Mouse (Mus musculus): ENCODE data around the gene Olfr157.
A peak's percentile ranks its signal among the peaks of the same experiment; 100 is the strongest.

Olfr157 gene

DNA sequence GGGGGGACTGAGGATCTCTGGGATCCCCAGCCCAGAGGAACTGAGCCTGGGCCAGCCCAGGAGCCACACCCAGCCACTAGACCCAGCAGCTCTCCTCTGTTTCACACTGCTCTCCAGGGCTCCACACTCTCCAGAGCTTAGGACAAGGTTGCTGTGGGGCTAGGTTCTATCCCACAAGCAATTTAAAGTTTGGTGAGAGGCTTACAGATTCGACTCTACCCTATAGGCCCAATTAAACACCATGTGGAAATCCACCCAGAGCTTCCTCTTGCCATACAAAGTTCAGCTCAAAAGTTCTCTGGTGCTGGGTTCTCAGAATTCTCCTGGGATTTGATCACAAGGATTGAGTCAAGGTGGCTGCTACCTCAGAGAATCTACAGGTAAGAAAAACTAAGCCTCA, at the start of gene Olfr157:
Gene Olfr157, minus strand, starts transcription at position 101 of the 400 bp plus-strand sequence.
- DNase-seq (ENCODE audit: low spot score): no peak

DNA sequence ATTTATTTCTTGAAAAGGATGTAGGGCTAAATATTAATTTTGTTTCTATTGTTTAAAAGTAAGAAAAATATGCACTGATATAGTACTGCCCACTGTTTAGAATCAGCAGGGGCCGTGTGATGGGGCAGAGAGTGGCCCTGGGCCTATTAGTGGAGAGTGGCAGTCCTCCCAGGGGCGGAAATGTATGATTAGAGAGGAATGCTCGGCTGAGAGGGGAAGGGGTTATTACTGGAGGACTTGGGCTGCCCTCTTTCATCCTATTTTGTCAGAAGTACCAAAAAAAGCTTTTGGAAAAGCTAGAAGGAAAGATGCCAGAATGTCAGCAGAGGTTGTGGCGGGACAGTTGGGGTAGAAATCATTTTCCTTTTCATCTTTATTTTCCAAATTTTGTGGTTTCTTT, 44.2 kb upstream of the Olfr157 start:
- DNase-seq (ENCODE audit: low spot score): no peak

DNA sequence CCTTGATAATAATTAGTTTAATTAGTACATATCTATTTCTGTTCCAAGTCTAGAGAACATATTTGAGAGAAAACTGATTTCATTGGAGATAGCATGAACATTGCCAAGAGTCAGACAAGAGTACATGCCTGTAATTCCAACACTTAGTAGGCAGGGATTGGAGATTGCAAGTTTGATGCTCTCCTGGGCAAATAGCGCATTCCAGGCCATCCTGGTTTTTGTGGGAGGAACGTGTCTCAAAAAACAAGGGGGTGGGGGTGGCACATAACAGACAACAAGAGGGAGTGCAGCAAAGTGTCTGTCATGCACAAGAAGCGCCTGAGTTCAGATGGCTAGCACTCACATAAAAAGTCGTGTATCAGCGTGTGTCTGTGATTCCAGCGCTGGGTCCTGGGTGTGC, 39.6 kb upstream of the Olfr157 start:
- no peak for DNase-seq (ENCODE audit: low spot score)

DNA sequence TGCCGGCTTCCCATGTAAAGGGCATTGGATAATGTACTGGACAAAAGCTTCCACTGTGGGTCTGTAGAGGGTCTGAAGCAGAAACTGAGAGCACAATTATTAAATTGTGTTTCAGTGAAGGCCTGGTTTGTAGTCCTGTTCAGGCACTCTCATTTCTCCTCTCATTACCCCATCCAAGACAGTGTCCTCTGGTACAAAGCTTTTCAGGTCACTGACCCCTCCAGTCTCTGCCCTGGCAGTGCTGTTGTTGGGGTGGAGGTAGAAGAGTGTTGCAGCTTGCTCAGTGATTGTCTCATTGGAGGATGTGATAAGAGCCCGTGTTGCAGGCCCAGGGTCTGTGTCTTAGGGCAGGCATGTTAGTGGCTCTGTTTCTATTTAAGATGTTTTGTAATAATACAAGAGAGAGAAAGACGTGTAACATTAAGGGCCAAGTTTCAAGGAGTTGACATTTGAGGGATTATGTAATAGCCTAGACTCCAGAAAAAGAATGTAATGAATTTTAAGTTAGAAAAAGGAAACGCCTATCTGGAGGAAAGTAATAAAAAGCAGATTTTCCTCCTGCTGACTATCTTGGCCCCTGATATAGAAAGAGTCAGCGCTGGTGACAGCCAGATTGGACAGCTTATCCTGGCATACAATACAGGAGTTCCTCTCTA, 38.2 kb upstream of the Olfr157 start:
- DNase-seq (ENCODE audit: low spot score): no peak

DNA sequence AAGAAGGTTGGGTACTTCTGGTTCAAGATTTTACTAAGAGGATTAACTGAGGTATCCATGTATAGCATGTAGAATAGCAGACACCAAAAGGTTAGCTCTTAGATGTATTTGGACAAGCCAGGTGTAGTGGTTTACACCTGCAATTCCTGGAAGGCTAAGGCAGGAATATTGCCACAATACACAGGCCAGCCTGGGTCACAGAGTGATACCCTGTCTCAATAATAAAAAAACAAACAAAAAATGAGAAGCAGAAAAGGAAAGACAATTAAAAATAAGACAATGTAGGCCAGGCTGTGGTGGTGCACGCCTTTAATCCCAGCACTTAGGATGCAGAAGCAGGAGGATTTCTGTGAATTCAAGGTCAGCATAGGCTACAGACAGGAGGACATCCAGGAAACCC, 37.2 kb upstream of the Olfr157 start:
- DNase-seq (ENCODE audit: low spot score): no peak

DNA sequence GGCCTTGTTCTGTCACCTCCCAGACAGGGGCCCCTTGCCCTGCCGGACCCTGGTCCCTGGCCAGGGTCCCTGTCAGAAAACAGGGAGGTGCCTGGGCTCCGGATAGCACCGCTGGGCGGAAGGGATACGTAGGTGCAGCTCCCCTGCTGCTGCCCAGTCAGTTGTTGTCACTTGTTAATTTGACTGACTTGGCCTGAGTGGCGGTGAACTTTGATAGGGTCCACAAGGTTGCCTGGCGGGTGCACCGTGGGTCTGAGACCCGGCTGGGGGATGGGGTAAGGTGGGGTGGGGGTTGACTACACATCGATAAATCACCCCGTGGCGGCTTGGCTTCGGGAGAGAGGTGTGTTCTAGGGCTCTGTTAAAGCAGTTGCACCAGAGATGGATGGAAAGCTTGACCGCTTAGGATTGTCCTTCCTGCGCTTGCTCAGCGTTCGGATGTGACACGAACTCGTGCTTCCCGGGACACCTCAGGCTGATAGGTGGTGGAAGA, 36.0 kb upstream of the Olfr157 start:
- no peak for DNase-seq (ENCODE audit: low spot score)

DNA sequence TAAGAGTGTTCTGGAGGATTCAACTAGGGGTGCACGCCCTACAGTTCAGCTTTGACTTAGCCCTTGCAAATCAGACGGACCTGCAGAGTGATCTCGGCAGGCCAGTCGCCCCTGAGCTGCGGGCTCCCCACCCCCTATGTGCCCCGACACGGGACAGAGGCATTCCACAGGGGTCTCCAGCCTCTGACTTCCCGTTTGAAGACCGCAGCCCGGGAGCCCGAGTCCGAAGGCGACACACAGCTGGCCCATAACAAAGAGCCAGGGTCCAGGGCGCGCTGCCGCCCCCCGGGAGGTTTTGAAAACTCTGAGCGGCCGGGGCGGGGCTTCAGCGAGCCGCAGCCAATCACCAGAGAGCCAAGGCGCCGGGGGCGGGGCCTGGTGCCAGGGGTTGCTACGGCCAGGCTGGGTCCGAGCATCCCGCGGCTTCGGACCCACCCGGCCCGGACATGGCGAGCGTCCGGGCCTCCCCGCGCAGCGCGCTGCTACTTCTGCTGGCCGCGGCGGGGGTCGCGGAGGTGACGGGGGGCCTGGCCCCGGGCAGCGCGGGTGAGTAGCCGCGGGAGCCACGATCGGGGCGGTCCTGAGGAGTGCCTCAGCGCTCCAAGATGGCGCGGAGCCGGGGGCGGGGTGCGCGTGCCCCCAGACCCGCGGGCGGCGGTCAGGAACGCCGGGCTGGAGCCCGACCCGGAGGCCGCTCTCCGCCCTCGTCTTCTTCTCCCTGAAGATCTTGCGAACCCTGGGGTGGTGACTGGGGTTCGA, 35.3 kb upstream of the Olfr157 start, which contains the start of gene Reck:
Gene Reck, plus strand, starts transcription at position 371 of the 759 bp plus-strand sequence.
- DNase-seq (ENCODE audit: low spot score): peak; percentile 76

DNA sequence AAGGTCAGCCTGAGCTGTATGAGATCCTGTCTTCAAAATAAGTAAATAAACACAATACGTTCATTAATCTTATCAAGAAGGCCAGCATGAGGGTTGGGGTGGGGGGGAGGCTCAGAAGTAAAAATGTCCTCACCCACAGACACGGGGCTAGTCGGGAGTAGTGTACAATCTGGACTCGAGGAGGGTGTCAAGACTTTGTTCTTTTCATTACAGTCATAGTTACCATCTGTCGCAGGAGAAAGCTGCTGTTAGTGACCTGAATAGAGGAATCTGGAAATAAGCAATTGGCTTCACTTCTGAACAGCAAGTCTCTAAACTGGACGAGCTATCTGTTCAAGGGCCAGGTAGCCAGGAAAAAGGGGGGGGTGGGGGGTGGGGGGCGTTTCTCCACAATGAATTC, 34.5 kb upstream of the Olfr157 start:
- no peak for DNase-seq (ENCODE audit: low spot score)

DNA sequence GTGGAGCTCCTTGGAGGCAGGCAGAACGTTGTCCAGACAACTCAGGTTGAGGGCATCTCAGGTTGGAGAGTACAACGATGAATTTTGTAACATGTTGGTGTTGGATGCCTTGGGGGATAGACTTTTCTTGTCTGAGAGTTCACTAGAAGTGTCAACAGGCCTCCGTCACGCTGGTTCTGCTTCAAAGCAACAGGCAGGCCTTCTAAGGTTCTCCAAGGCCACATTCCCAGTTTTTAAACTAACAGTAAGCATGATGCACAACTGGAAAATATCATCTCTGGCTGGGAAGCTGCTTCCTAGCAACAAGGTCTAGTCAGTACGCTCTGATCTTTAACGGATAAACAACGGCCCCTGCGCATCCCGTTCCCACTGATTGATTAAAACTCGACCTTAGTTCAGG, 29.8 kb upstream of the Olfr157 start:
- no peak for DNase-seq (ENCODE audit: low spot score)

DNA sequence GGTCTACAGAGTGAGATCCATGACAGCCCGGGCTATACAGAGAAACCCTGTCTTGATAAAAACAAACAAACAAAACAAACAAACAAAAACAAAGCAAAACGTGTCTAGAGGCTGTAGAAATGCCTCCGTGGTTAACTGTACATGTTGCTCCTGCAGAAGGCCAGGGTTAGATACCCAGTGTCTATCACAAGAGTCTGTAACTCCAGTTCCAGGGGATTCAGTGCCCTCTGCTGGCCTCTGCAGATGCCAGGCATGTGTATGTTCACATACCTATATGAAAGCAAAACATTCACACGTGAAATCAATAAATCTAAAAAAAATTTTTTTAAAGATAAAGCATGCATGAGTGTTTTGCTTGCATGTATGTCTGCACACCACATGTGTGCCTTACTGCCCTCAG, 23.3 kb upstream of the Olfr157 start:
- no peak for DNase-seq (ENCODE audit: low spot score)

DNA sequence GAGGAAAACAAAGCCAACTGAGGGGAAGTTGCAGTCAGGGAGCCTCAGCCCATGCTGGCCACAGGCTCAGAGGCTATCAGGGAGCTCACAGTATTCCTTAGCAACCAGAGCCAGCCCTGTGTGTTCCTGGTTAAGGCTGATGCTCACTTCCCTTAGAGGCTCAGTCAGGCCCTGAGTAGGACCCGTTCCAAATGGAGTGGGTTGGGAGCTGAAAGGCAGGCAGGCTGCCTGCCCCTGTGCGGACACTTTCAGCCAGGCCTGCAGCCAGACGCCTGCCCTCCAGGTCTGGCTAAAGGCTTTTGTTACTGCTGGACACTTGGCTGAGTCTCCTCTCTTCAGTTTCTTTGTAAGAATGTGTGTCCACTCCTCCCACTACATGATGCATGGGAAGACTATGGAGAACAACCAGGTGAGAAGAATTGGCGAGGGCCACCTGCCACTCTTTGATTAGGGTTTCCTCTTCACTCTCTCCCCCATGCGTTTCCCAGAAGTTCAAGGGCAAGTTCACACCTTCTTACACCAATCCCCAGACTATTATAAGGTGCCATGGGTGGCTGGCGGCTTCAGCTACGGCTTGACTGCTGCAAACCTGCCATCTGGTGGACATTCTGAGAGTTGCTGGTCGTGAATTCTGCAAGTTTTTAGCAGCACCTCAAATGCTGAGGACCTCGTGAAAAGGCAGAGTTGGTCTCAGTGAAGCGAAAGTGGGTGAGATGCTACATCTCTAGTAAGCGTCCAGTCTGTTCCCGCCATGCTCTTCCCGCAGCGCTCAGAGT, 20.9 kb upstream of the Olfr157 start:
- DNase-seq (ENCODE audit: low spot score): peak; percentile 57

DNA sequence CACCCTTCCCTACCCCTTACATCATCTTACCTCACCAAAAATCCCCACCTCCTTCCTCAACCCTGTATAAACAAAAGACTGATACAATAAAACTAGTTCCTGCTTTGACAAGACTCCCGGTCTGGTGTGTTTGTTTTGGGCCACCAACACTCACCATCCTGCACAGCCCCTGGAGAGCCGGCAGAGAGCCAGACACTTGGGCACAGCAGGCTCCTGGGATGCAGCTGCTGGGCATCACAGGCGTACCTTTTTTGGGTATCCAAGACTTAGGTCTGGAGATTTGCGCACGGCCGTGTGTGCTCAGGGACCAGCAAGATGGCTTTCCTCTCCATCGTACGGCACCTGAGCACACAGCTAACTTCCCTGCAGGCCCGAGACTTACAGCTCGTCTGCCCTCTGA, 19.9 kb upstream of the Olfr157 start:
- DNase-seq (ENCODE audit: low spot score): no peak

DNA sequence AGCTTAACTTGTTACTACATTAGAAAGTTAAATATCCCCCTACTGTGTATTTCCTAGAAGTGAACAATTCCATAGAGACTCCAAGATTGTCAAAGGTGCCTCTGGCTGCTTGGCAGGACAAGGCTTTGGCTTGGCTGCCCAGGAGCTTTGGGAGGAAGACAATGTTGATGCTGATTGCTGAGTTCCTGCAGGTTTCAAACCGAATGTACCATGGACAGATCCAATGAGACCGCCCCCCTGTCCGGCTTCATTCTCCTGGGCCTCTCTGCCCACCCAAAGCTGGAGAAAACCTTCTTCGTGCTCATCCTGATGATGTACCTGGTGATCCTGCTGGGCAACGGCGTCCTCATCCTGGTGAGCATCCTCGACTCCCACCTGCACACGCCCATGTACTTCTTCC, 14.1 kb upstream of the Olfr157 start:
- no peak for DNase-seq (ENCODE audit: low spot score)

DNA sequence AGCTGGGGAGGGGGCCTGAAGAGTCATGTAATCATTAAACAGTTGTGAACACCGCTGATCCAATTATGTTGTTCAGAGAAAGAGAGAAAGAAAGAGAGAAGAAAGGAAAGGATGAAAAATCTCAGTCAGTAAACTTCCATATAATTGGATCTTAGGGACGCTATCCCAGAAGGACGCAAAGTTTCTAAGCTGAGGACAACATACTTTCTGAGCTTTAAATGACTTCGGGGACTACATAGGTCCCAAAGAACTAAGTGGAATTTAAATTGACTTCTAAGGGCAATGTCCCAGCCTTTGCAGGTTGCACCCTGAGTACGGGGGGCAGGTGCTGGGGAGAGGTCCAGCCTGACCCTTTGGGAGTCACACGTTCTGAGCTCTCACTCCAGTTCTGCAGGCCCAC, 11.3 kb upstream of the Olfr157 start, which contains the start of gene Olfr155:
Gene Olfr155, plus strand, starts transcription at position 301 of the 400 bp plus-strand sequence.
- no peak for DNase-seq (ENCODE audit: low spot score)

DNA sequence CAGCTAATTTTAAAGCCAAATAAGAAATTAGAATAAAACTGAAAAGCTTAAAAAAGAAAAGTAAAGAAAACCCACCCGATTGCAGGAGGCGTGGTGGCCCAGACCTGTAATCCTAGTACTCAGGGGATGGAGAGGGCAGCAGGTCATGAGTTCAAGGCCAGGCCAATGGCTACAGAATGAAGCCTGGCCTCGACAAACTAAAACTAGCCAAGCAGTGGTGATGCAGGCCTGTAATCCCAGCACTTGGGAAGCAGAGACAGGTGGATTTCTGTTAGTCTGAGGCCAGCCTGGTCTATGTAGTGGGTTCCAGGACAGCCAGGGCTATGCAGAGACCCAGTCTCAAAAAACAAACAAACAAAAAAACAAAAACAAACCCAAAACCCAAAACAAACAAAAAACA, 1.7 kb downstream of the Olfr157 start:
- no peak for DNase-seq (ENCODE audit: low spot score)

DNA sequence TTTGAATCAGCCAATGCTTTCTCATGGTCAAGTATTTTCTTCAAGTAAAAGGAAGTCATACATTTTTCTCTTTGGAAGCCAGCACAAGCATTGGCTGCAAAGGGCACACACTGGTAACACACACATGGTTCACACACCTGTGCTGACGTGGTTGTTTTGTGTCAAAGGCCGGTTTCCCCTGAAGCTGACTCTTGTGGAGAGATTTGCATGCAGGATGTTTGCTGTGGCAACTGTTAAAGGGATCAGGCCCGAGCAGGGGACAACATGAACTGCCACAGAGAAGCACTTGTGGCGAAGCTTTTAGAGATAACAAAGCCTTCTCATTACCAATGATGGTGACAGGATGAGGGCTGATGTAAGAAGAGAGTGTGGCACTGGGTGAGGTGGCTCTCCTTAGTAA, 5.3 kb downstream of the Olfr157 start:
- DNase-seq (ENCODE audit: low spot score): no peak

DNA sequence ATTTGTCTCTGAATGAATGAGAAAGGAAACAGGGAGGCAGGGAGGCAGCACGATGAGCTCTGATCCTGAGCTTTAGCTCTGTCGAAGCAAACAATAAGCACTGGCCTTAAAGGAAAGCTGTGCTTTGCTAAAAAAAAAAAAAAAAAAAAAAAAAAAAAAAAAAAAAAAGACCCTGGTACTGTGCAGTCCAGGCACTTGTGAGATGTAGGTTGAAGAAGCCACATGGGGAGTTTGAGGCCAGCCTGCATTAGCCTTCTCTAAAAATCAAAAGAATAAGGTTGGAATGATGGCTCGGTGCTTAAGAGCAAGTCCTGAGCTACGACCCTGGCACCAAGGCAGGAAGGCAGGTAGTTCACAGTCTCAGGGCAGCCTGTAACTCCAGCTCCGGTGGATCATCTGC, 6.2 kb downstream of the Olfr157 start:
- DNase-seq (ENCODE audit: low spot score): no peak

DNA sequence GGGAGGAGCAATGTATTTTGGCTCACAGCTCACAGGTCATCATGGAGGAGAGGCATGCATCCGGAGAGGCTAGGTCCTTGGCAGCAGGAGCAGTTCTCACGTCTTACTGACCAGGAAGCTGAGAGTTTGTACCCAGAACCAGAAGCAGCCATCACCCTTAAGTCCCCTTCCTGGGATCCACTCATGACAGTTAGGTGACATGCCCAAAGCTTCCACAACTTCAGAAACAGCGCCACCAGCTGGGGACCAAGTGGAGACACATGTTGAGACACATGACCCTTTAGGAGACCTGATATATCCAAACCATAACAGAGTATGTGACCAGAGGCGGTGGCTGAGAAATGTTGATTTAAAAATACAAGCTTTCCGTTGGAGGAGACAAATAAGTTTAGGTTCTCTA, 8.0 kb downstream of the Olfr157 start:
- no peak for DNase-seq (ENCODE audit: low spot score)

DNA sequence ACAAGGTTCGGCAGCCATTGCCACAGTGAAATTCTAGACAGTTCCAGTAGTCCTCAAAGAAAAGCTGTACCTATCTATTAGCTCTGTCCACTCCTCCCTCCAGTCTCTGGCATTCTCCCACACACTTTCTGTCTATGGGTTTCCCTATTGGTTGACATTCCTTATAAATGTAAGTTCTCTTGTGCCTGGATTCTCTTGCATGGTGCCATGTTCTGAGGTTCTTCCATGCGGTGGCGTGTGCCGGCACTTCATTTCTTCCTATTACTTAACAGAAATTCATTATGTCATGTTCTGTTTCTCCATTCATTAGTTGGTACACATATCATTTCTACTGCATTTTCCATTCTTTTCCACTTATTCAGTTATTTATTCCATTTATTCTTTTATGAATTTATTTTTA, 11.2 kb downstream of the Olfr157 start:
- DNase-seq (ENCODE audit: low spot score): no peak

DNA sequence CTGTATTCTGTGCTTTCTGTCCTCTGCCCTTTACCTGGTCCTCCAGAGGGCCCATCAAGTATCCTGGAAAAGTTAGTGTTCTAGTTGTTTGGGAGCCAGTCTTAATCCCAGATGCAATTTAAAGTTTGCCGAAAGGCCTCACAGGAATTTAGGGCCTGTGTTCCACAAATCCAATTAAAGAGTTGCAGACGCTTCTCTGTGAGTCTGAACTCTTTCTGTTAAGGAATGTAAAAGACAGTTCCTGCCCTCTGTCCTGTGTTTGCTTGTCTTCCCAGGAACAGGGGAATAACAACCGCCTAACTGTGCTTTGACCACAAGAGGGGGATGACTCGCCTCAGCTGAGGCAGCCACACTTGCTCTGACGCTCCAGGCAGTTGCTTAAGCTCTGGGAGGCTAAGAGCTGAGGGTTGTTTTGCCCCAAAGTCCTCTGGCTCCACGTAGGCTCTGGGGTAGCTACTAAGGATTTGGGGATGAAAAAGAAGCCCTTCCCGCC, 16.1 kb downstream of the Olfr157 start, which contains the start of gene Olfr156:
Gene Olfr156, minus strand, starts transcription at position 51 of the 493 bp plus-strand sequence.
- DNase-seq (ENCODE audit: low spot score): peak; percentile 11

DNA sequence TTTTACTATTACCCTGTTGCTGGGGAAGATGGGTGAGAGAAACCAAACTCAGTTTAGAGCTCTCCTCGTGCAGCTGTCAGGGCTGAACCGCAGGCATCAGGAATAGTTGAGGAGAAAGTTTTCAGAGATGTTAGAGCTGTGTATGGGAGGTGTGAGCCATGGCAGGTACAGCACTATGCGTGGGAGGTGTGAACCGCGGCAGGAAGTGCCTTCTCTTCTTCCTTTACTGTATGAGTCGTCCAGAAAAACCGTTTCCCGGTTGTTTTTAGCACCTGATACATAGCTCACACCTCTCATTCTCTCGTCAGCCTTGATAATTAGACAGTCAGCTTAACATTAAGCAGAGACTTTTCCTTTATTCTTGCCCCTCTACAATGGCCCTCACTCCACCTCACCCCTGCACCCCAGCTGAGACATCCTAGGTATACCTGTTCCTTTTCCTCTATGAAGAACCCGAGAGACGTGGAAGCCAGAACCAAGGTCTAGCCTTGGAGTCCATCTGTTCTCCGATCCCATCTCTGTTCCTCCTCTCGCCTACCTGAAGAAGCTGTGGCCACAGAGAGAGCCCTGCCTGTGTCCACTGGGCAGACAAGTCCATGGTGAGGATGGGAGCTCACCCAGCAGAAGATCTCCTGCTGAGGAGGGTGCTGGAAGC, 17.0 kb downstream of the Olfr157 start:
- no peak for DNase-seq (ENCODE audit: low spot score)

DNA sequence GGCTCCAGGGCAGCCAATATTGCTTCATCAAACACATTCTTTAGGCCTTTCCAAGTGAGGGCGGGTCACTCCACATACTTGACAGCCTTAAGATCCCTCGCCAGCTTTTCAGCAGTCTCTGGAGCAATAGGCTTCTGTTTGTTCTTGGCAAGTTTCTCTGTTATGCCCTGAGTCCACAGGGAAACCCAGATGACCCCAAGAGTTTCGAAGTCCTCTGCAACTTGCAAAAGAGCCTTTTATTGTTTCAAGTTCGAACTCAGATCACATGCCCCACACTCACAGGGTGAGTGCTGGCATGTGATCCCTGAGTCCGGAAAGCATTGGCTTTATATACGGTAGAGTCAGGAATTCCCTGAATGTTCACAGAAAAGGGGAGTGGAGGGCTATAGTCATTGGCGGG, 41.1 kb downstream of the Olfr157 start:
- DNase-seq (ENCODE audit: low spot score): no peak
